Mouse (Mus musculus) liver, postnatal 0 days (tissue): Measurements from ENCODE around the gene Tstd1. TPM values are rescaled to one million over a fixed set of nuclear protein-coding genes. Genes with fewer than 3 reads are reported as not detected.

ENCODE experiments used
- ATAC-seq: fragments of 200-750 bp; cut with Nextera tagmentation; 2 replicates; pipeline ENCODE4 v1.8.0; 2017; ENCODE audit warnings: mild to moderate bottlenecking, moderate library complexity
- DNase-seq: peaks from one replicate; pipeline ENCODE4 v3.0.0-alpha.2; 2016
- H3K27ac ChIP-seq: fragments of 300-500 bp; sonication (generic); 2 replicates; pipeline ENCODE4 v1.5.1; 2014; ENCODE audit warnings: antibody characterized with exemption, moderate library complexity, mild to moderate bottlenecking, low read depth
- H3K27me3 ChIP-seq: fragments of 300-500 bp; sonication (generic); 2 replicates; pipeline ENCODE4 v1.6.1; 2014; ENCODE audit warnings: low read length, control low read depth, mixed read lengths; ENCODE audit not compliant: insufficient read depth
- H3K36me3 ChIP-seq: fragments of 300-500 bp; sonication (generic); replicated peaks from 2 replicates; pipeline ENCODE4 v1.6.1; 2014; ENCODE audit warnings: mild to moderate bottlenecking, control low read depth, low read length, moderate library complexity, mixed read lengths; ENCODE audit not compliant: insufficient read depth
- H3K4me1 ChIP-seq: fragments of 300-500 bp; sonication (generic); 2 replicates; pipeline ENCODE4 v1.6.1; 2014; ENCODE audit warnings: antibody characterized with exemption, mild to moderate bottlenecking, control low read depth; ENCODE audit not compliant: insufficient read depth
- H3K4me2 ChIP-seq: fragments of 300-500 bp; sonication (generic); 2 replicates; pipeline ENCODE4 v1.6.1; 2014; ENCODE audit warnings: low read depth, mild to moderate bottlenecking, low read length, moderate library complexity, mixed read lengths
- H3K4me3 ChIP-seq: fragments of 300-500 bp; sonication (generic); 2 replicates; pipeline ENCODE4 v1.5.1; 2014; ENCODE audit warnings: low read depth, low read length
- H3K9ac ChIP-seq: fragments of 300-500 bp; sonication (generic); replicated peaks from 2 replicates; pipeline ENCODE4 v1.6.1; 2014; ENCODE audit warnings: mild to moderate bottlenecking, moderate library complexity
- H3K9me3 ChIP-seq: fragments of 300-500 bp; sonication (generic); 2 replicates; pipeline ENCODE4 v1.6.1; 2016; ENCODE audit warnings: mild to moderate bottlenecking, control low read depth, low read length, mixed read lengths
- CTCF ChIP-seq: sonication (generic); IDR thresholded peaks from 2 replicates; pipeline ENCODE4 v1.5.1; 2016; ENCODE audit warnings: antibody characterized with exemption, low read depth
- EP300 ChIP-seq: IDR thresholded peaks from 2 replicates; pipeline ENCODE4 v1.6.1; 2016; ENCODE audit warnings: antibody characterized with exemption, low read depth, mild to moderate bottlenecking
- WGBS: fragments of 180-500 bp; shearing (Covaris S2); extraction: QIAGEN DNeasy Blood & Tissue Kit; methylation state at CpG from one replicate; pipeline ENCODE4 v1.1.7; 2014; ENCODE audit not compliant: insufficient replicate concordance; 5-methylcytosine and 5-hydroxymethylcytosine counted together
- polyA plus RNA-seq: library from polyadenylated mRNA; unstranded; fragments of >200 nt; fragmentation: Nextera tagmentation; extraction: Ambion mirVana; gene quantifications from 2 replicates; pipeline ENCODE4 v1.2.1, GENCODE M21; 2015

The Tstd1 gene
- polyA plus RNA-seq, 1 experiment from 2014 or later = 36.5 TPM

DNA sequence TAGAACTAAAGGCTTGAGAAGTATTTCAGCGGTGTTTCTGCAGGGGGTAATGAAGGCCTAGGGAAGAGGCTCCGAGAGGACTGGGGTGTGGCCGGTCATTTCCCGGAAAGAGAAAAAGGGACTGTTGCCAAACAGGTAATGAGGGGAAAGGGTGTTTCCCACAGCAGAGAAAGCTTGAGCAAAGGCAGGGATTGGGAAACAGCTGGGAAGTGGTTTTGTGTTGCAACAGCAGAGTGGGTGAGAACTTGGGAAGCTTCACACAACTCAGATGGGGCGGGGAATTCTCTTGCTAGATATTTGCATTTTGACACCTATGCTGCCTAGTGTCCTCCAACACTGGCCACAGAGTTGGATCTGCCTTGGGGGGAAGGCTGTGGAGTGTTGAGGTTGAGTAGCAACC, 34.3 kb downstream of the Tstd1 start:
- 58% methylated on average over 5 of the region's 5 CpGs for WGBS
- no peaks in the 10 kb centered on the region for H3K36me3 ChIP-seq
- H3K4me1 ChIP-seq = peaks cover 20% of the 10 kb centered on the region
- no peaks in the 10 kb centered on the region for H3K9me3 ChIP-seq
- H3K4me2 ChIP-seq = no peak overlapping the region
- H3K9ac ChIP-seq = no peak overlapping the region
- DNase-seq = peak; percentile 77
- H3K27me3 ChIP-seq = no peaks in the 10 kb centered on the region
- ATAC-seq = peak; percentile 87
- H3K4me3 ChIP-seq = no peak overlapping the region
- peak overlapping the region; percentile 88 for H3K27ac ChIP-seq
- TF ChIP-seq EP300 (peak; percentile 86), CTCF (no peak)

DNA sequence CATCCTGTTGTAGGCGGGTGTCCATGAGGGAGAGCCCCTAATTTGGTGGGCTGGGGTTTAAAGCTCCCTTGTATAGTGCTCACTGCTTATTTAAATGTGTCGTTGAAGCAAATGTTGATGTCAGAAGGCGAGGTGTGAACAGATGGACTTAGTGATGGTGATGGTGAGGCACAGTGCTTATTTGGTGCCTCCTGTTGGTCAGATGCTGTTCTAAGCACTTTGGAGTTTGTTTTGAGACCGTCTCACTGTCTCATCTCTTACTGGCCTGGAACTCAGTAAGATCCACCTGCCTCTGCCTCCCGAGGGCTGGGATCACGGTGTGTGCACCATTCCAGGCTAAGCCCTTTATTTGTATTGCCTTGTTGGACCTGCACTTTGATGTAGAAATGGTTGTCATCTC, 36.3 kb downstream of the Tstd1 start:
- H3K36me3 ChIP-seq = no peaks in the 10 kb centered on the region
- TF ChIP-seq CTCF = peak; percentile 35
- no peak for TF ChIP-seq EP300
- DNase-seq = no peak
- H3K4me3 ChIP-seq = no peak overlapping the region
- 77% methylated on average over 6 of the region's 6 CpGs for WGBS
- ATAC-seq = no peak
- H3K27ac ChIP-seq = peak overlapping the region; percentile 26
- H3K4me2 ChIP-seq = no peak overlapping the region
- no peaks in the 10 kb centered on the region for H3K9me3 ChIP-seq
- peaks cover 15% of the 10 kb centered on the region for H3K4me1 ChIP-seq
- H3K27me3 ChIP-seq = no peaks in the 10 kb centered on the region
- H3K9ac ChIP-seq = no peak overlapping the region

DNA sequence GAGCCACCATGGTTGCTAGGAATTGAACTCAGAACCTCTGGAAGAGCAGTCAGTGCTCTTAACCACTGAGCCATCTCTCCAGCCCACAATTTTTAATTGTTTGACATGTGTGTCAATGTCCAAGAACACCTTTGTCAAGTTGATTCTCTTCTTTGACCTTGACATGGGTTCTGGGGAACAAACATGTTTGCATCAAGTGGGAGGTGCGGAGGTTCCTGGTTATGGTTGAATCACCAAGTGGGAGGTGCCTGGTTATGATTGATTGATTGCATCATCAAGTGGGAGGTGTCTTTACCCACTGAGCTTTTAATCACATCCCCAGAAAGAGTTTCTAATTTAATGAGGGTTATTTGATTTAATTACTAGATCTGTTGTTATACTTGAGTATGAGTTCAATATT, 38.9 kb downstream of the Tstd1 start:
- Histone ChIP-seq H3K4me3 (no peak overlapping the region), H3K4me2 (no peak overlapping the region), H3K9me3 (no peaks in the 10 kb centered on the region), H3K9ac (no peak overlapping the region), H3K27me3 (no peaks in the 10 kb centered on the region), H3K4me1 (peaks cover 10% of the 10 kb centered on the region), H3K27ac (peak overlapping the region; percentile 34; the same call in 1 of the 2 replicates), H3K36me3 (peaks cover 12% of the 10 kb centered on the region)
- DNase-seq (peak; percentile 38), ATAC-seq (peak; percentile 55)
- TF ChIP-seq CTCF = no peak
- TF ChIP-seq EP300 = peak; percentile 60
- 57% methylated on average over 1 of the region's 1 CpGs for WGBS

DNA sequence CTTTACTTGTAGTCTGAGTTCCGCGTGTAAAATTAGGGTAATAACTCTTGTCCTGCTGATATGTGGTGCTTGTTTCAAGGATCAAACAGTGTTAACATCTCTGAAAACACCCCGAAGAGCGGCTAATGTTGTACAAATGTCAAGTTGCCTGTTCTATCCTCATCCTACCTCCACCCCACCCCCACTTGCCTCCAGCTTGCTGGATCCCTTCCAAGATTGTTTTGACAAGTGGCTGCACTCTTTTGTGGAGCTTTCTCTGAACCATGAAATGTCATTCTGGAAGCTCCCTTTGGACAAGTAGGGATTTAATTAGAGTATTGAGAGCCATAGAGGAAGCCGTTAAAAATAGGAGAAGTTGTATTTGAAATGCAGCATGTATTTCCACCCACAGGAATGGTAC, 41.1 kb downstream of the Tstd1 start:
- Histone ChIP-seq H3K9ac (no peak overlapping the region), H3K9me3 (no peaks in the 10 kb centered on the region), H3K4me3 (no peak overlapping the region), H3K27ac (no peak overlapping the region), H3K4me1 (peaks cover 7% of the 10 kb centered on the region), H3K27me3 (no peaks in the 10 kb centered on the region), H3K4me2 (no peak overlapping the region), H3K36me3 (peaks cover 14% of the 10 kb centered on the region)
- ATAC-seq = no peak
- TF ChIP-seq EP300 = no peak
- TF ChIP-seq CTCF = no peak
- DNase-seq = no peak
- 79% methylated on average over 5 of the region's 5 CpGs for WGBS

DNA sequence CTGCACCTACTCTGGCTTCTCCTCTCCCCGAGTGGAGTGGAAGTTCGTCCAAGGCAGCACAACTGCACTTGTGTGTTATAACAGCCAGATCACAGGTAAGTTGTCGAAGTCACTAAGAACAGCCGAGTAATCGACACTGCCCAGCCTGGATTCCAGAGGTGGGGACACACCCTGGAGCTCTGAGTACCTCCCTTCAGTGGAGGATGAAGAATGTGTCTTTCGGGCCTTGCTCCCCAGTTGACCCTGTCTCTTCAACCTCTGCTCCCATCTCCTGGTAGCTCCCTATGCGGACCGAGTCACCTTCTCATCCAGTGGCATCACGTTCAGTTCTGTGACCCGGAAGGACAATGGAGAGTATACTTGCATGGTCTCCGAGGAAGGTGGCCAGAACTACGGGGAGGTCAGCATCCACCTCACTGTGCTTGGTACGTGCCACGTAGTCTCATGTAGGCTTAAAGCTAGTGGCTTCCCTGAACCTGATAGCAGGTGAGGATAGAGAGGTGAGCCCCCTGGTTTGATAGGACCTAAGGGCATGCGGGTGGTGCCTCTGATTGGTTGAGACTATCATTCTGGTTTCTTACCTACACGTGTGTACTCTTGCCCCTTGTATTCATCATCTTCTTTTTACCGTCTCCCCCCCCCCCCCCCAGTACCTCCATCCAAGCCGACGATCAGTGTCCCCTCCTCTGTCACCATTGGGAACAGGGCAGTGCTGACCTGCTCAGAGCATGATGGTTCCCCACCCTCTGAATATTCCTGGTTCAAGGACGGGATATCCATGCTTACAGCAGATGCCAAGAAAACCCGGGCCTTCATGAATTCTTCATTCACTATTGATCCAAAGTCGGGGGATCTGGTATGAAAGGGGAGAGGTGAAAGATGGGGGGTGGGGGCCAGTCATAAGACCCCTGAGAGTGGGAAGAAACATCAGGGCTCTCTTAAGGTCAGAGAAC, 42.2 kb downstream of the Tstd1 start:
- Histone ChIP-seq H3K4me2 (no peak overlapping the region), H3K9ac (no peak overlapping the region), H3K27me3 (no peaks in the 10 kb centered on the region), H3K4me3 (no peak overlapping the region), H3K36me3 (peaks cover 14% of the 10 kb centered on the region), H3K4me1 (peaks cover 4% of the 10 kb centered on the region; the same call in 1 of the 2 replicates), H3K9me3 (no peaks in the 10 kb centered on the region), H3K27ac (no peak overlapping the region)
- 86% methylated on average over 22 of the region's 22 CpGs for WGBS
- TF ChIP-seq CTCF (no peak), EP300 (no peak)
- DNase-seq (no peak), ATAC-seq (no peak)

DNA sequence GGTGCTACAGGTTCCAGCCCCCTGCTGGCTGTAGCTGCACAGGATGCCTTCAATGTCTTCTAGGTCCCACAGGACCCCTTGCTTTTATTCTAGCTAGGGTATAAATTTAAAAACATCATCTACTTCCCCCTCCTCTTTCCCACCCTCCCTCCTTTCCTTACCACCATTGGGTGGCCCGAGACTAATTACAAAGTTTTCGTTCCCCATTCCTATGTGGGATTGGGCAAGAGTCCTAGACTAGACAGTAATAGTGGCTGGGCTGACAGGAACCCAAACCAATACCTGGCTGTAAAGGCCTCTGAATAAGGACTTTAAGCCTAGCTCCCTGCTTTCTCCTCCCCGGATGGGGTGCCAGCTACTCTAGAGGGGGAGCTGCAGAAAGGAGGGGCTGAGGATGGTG, 44.5 kb downstream of the Tstd1 start:
- no peaks in the 10 kb centered on the region for H3K9me3 ChIP-seq
- no peak for TF ChIP-seq EP300
- 0 out of 2 replicates have a peak, but pooled peaks have one; percentile 8 for TF ChIP-seq CTCF
- no peak for DNase-seq
- peaks cover 14% of the 10 kb centered on the region for H3K36me3 ChIP-seq
- no peak overlapping the region for H3K27ac ChIP-seq
- 59% methylated on average over 3 of the region's 3 CpGs for WGBS
- ATAC-seq = no peak
- no peak overlapping the region for H3K9ac ChIP-seq
- H3K4me3 ChIP-seq = no peak overlapping the region
- H3K4me1 ChIP-seq = no peaks in the 10 kb centered on the region
- H3K4me2 ChIP-seq = no peak overlapping the region
- no peaks in the 10 kb centered on the region for H3K27me3 ChIP-seq
